ENCODE assay signal across 20 mouse cellular contexts in genomic region chr2:162078571-162079280, GRCm38 (mm10).
DNase-seq lines count a peak whose midpoint lies in the region; ATAC-seq lines count a peak whose summit lies in the region.
"Had no signal": no experiment of that assay in that cellular context is flagged by ENCODE, and none has a peak within 500 bp of the region (broad histone marks: within the 10 kb centered on the region; RNA-seq: fewer than 3 reads in every experiment).

No protein-coding gene starts in this region.

- intact Hi-C loops in left cerebral cortex, postnatal 36 days (cut with DNase I) = no loop called here
- intact Hi-C loops in heart, postnatal 10 days (cut with DNase I) = no loop called here

- DNase-seq in frontal cortex, postnatal 25 days (ENCODE audit: low spot score in 2 of 2) = no peak
- peak; percentile 24 for DNase-seq in left cerebral cortex, adult 11 months (ENCODE audit: low spot score)
- no peak for DNase-seq in left cerebral cortex, postnatal 36 days (ENCODE audit: low spot score in 2 of 2)
- peak; percentile 86 for DNase-seq in brain, adult 2 months (ENCODE audit: low read depth, low spot score)
- DNase-seq in retina, embryonic 14.5 days (ENCODE audit: low spot score) = peak; percentile 14
- no peak for DNase-seq in heart, postnatal 10 days
- DNase-seq: adrenal gland, adult 2 months; B cell, adult 2 months; embryo, embryonic 11 days; gastrocnemius, adult 2 months; kidney, adult 9 months; kidney, postnatal 14 days; lung, embryonic 14.5 days; lung, postnatal 36 days; midbrain, embryonic 14.5 days; right cerebral cortex, postnatal 25 days; thymus, postnatal 25 days had no signal

- peak; percentile 38; the same call in 1 of the 2 replicates for ATAC-seq in frontal cortex, adult (ENCODE audit: low TSS enrichment)
- ATAC-seq: hindbrain, embryonic 16.5 days; intestine, embryonic 16.5 days had no signal

Comparison
In these comparisons a context has a peak if more than half of its experiments do, and no peak if none do; other contexts are left out.
1. DNase-seq: peak in left cerebral cortex, adult 11 months (single experiment), brain, adult 2 months (single experiment) and retina, embryonic 14.5 days (single experiment); none in frontal cortex, postnatal 25 days (0 of 2), left cerebral cortex, postnatal 36 days (0 of 2) and heart, postnatal 10 days (0 of 2).